Mouse (Mus musculus): ENCODE data around the gene Pld3. TPM values are rescaled to one million over a fixed set of nuclear protein-coding genes. Genes with fewer than 3 reads are reported as not detected.

Pld3 gene
- polyA plus RNA-seq, 1 experiment from 2014 or later = 111 TPM

- Histone ChIP-seq H3K9me3 (ENCODE audit: control insufficient read depth, low read length) (no peaks in the 10 kb centered on the region), H3K4me3 (ENCODE audit: low read depth, low read length) (no peak overlapping the region), H3K4me1 (ENCODE audit: control insufficient read depth, insufficient read depth, low read length) (no peaks in the 10 kb centered on the region), H3K4me2 (ENCODE audit: low read depth, low read length) (no peak overlapping the region), H3K27ac (replicated peaks; ENCODE audit: low read depth, low read length) (no peak overlapping the region), H3K9ac (ENCODE audit: low read depth, low read length) (no peak overlapping the region), H3K27me3 (replicated peaks; ENCODE audit: control insufficient read depth, insufficient read depth, low read length) (no peaks in the 10 kb centered on the region), H3K36me3 (ENCODE audit: control insufficient read depth, insufficient read depth, low read length) (peaks cover 88% of the 10 kb centered on the region)
- 66% methylated on average over 6 of the region's 6 CpGs for WGBS
- ATAC-seq (ENCODE audit: low read depth) (no peak), DNase-seq (ENCODE audit: low spot score) (no peak)
Observed at GRCm38 (mm10) chr7:27576914-27577313, 23.9 kb upstream of the Pld3 start.

GRCm38 (mm10) chr7:27574124-27574880 is 21.3 kb upstream of the Pld3 start:
- Histone ChIP-seq H3K27ac (replicated peaks; ENCODE audit: low read depth, low read length) (no peak overlapping the region), H3K27me3 (replicated peaks; ENCODE audit: control insufficient read depth, insufficient read depth, low read length) (no peaks in the 10 kb centered on the region), H3K4me2 (ENCODE audit: low read depth, low read length) (no peak overlapping the region), H3K9ac (ENCODE audit: low read depth, low read length) (no peak overlapping the region), H3K9me3 (ENCODE audit: control insufficient read depth, low read length) (no peaks in the 10 kb centered on the region), H3K4me1 (ENCODE audit: control insufficient read depth, insufficient read depth, low read length) (no peaks in the 10 kb centered on the region), H3K36me3 (ENCODE audit: control insufficient read depth, insufficient read depth, low read length) (peaks cover 87% of the 10 kb centered on the region), H3K4me3 (ENCODE audit: low read depth, low read length) (no peak overlapping the region)
- 88% methylated on average over 14 of the region's 14 CpGs for WGBS
- no peak for ATAC-seq (ENCODE audit: low read depth)
- no peak for DNase-seq (ENCODE audit: low spot score)

- H3K36me3 ChIP-seq (ENCODE audit: control insufficient read depth, insufficient read depth, low read length) = peaks cover 88% of the 10 kb centered on the region
- no peaks in the 10 kb centered on the region for H3K27me3 ChIP-seq (replicated peaks; ENCODE audit: control insufficient read depth, insufficient read depth, low read length)
- H3K27ac ChIP-seq (replicated peaks; ENCODE audit: low read depth, low read length) = no peak overlapping the region
- H3K4me3 ChIP-seq (ENCODE audit: low read depth, low read length) = no peak overlapping the region
- H3K9me3 ChIP-seq (ENCODE audit: control insufficient read depth, low read length) = no peaks in the 10 kb centered on the region
- DNase-seq (ENCODE audit: low spot score) (no peak), ATAC-seq (ENCODE audit: low read depth) (no peak)
- H3K4me2 ChIP-seq (ENCODE audit: low read depth, low read length) = no peak overlapping the region
- H3K4me1 ChIP-seq (ENCODE audit: control insufficient read depth, insufficient read depth, low read length) = no peaks in the 10 kb centered on the region
- no peak overlapping the region for H3K9ac ChIP-seq (ENCODE audit: low read depth, low read length)
- 89% methylated on average over 4 of the region's 4 CpGs for WGBS
Observed at GRCm38 (mm10) chr7:27572133-27572532, 19.1 kb upstream of the Pld3 start.

- WGBS = 83% methylated on average over 5 of the region's 5 CpGs
- Histone ChIP-seq H3K27me3 (replicated peaks; ENCODE audit: control insufficient read depth, insufficient read depth, low read length) (no peaks in the 10 kb centered on the region), H3K4me2 (ENCODE audit: low read depth, low read length) (no peak overlapping the region), H3K9ac (ENCODE audit: low read depth, low read length) (no peak overlapping the region), H3K9me3 (ENCODE audit: control insufficient read depth, low read length) (no peaks in the 10 kb centered on the region), H3K36me3 (ENCODE audit: control insufficient read depth, insufficient read depth, low read length) (peaks cover 79% of the 10 kb centered on the region), H3K4me1 (ENCODE audit: control insufficient read depth, insufficient read depth, low read length) (no peaks in the 10 kb centered on the region), H3K4me3 (ENCODE audit: low read depth, low read length) (no peak overlapping the region), H3K27ac (replicated peaks; ENCODE audit: low read depth, low read length) (no peak overlapping the region)
- DNase-seq (ENCODE audit: low spot score) (peak; percentile 73), ATAC-seq (ENCODE audit: low read depth) (peak; percentile 64)
Observed at GRCm38 (mm10) chr7:27569580-27570224, 16.7 kb upstream of the Pld3 start.

- Histone ChIP-seq H3K9me3 (ENCODE audit: control insufficient read depth, low read length) (no peaks in the 10 kb centered on the region), H3K9ac (ENCODE audit: low read depth, low read length) (no peak overlapping the region), H3K4me2 (ENCODE audit: low read depth, low read length) (no peak overlapping the region), H3K27ac (replicated peaks; ENCODE audit: low read depth, low read length) (peak overlapping the region; percentile 39; the same call in 1 of the 2 replicates), H3K4me3 (ENCODE audit: low read depth, low read length) (no peak overlapping the region), H3K4me1 (ENCODE audit: control insufficient read depth, insufficient read depth, low read length) (no peaks in the 10 kb centered on the region), H3K27me3 (replicated peaks; ENCODE audit: control insufficient read depth, insufficient read depth, low read length) (no peaks in the 10 kb centered on the region), H3K36me3 (ENCODE audit: control insufficient read depth, insufficient read depth, low read length) (peaks cover 70% of the 10 kb centered on the region)
- 88% methylated on average over 1 of the region's 1 CpGs for WGBS
- DNase-seq (ENCODE audit: low spot score) (no peak), ATAC-seq (ENCODE audit: low read depth) (no peak)
Observed at GRCm38 (mm10) chr7:27560978-27561377, 8.0 kb upstream of the Pld3 start.

- no peaks in the 10 kb centered on the region for H3K27me3 ChIP-seq (replicated peaks; ENCODE audit: control insufficient read depth, insufficient read depth, low read length)
- 63% methylated on average over 8 of the region's 8 CpGs for WGBS
- H3K9ac ChIP-seq (ENCODE audit: low read depth, low read length) = 0 out of 2 replicates have a peak overlapping the region, but pooled peaks have one; percentile 19
- H3K4me1 ChIP-seq (ENCODE audit: control insufficient read depth, insufficient read depth, low read length) = no peaks in the 10 kb centered on the region
- no peak overlapping the region for H3K4me2 ChIP-seq (ENCODE audit: low read depth, low read length)
- peaks cover 68% of the 10 kb centered on the region for H3K36me3 ChIP-seq (ENCODE audit: control insufficient read depth, insufficient read depth, low read length)
- DNase-seq (ENCODE audit: low spot score) (peak; percentile 41), ATAC-seq (ENCODE audit: low read depth) (peak; percentile 60)
- peak overlapping the region; percentile 39 for H3K27ac ChIP-seq (replicated peaks; ENCODE audit: low read depth, low read length)
- H3K4me3 ChIP-seq (ENCODE audit: low read depth, low read length) = no peak overlapping the region
- no peaks in the 10 kb centered on the region for H3K9me3 ChIP-seq (ENCODE audit: control insufficient read depth, low read length)
Observed at GRCm38 (mm10) chr7:27560291-27560887, 7.4 kb upstream of the Pld3 start.

- DNase-seq (ENCODE audit: low spot score) (no peak), ATAC-seq (ENCODE audit: low read depth) (no peak)
- peak overlapping the region; percentile 85 for H3K9ac ChIP-seq (ENCODE audit: low read depth, low read length)
- peak overlapping the region; percentile 86 for H3K4me3 ChIP-seq (ENCODE audit: low read depth, low read length)
- no peaks in the 10 kb centered on the region for H3K9me3 ChIP-seq (ENCODE audit: control insufficient read depth, low read length)
- 48% methylated on average over 5 of the region's 5 CpGs for WGBS
- peaks cover 7% of the 10 kb centered on the region for H3K4me1 ChIP-seq (ENCODE audit: control insufficient read depth, insufficient read depth, low read length)
- H3K36me3 ChIP-seq (ENCODE audit: control insufficient read depth, insufficient read depth, low read length) = peaks cover 11% of the 10 kb centered on the region; the same call in 1 of the 2 replicates
- H3K4me2 ChIP-seq (ENCODE audit: low read depth, low read length) = peak overlapping the region; percentile 87
- no peaks in the 10 kb centered on the region for H3K27me3 ChIP-seq (replicated peaks; ENCODE audit: control insufficient read depth, insufficient read depth, low read length)
- no peak overlapping the region for H3K27ac ChIP-seq (replicated peaks; ENCODE audit: low read depth, low read length)
Observed at GRCm38 (mm10) chr7:27552070-27552469, 948 bp downstream of the Pld3 start.

GRCm38 (mm10) chr7:27549597-27549996 is 3.4 kb downstream of the Pld3 start:
- Histone ChIP-seq H3K36me3 (ENCODE audit: control insufficient read depth, insufficient read depth, low read length) (no peaks in the 10 kb centered on the region), H3K4me3 (ENCODE audit: low read depth, low read length) (no peak overlapping the region), H3K4me1 (ENCODE audit: control insufficient read depth, insufficient read depth, low read length) (peaks cover 7% of the 10 kb centered on the region), H3K9ac (ENCODE audit: low read depth, low read length) (no peak overlapping the region), H3K27me3 (replicated peaks; ENCODE audit: control insufficient read depth, insufficient read depth, low read length) (no peaks in the 10 kb centered on the region), H3K4me2 (ENCODE audit: low read depth, low read length) (no peak overlapping the region), H3K9me3 (ENCODE audit: control insufficient read depth, low read length) (no peaks in the 10 kb centered on the region), H3K27ac (replicated peaks; ENCODE audit: low read depth, low read length) (no peak overlapping the region)
- 70% methylated on average over 6 of the region's 6 CpGs for WGBS
- ATAC-seq (ENCODE audit: low read depth) (no peak), DNase-seq (ENCODE audit: low spot score) (no peak)

Data from embryonic facial prominence, embryonic 14.5 days (tissue).